Comparison of ENCODE assay signal across 15 mouse cellular contexts in genomic region chr6:53720009-53720408, GRCm38 (mm10).
"Had no signal": no experiment of that assay in that cellular context is flagged by ENCODE, and none has a peak within 500 bp of the region (broad histone marks: within the 10 kb centered on the region; RNA-seq: fewer than 3 reads in every experiment).

No protein-coding gene starts in this region.

- DNase-seq: retina, postnatal 1 day; right cerebral cortex, adult 18-20 months; right cerebral cortex, postnatal 14 days; right cerebral cortex, postnatal 25 days; right cerebral cortex, postnatal 4 days; spleen, adult 18-20 months; thymus, adult 18-20 months; thymus, adult 2 months; thymus, postnatal 14 days; thymus, postnatal 25 days; thymus, postnatal 36 days; thymus, postnatal 4 days had no signal

- H3K36me3 ChIP-seq: neural tube, embryonic 15.5 days; stomach, embryonic 15.5 days had no signal

- H3K27me3 ChIP-seq: stomach, embryonic 15.5 days had no signal

- H3K4me1 ChIP-seq: neural tube, embryonic 15.5 days; stomach, embryonic 15.5 days had no signal

- H3K4me3 ChIP-seq: neural tube, embryonic 15.5 days; stomach, embryonic 15.5 days had no signal

- H3K27ac ChIP-seq: neural tube, embryonic 15.5 days; stomach, embryonic 15.5 days; stomach, postnatal 0 days had no signal

- H3K9me3 ChIP-seq: neural tube, embryonic 15.5 days; stomach, embryonic 15.5 days had no signal

- H3K9ac ChIP-seq: neural tube, embryonic 15.5 days; stomach, embryonic 15.5 days had no signal

- H3K4me2 ChIP-seq: neural tube, embryonic 15.5 days; stomach, embryonic 15.5 days had no signal
